Mouse (Mus musculus) midbrain, embryonic 12.5 days (tissue): ENCODE data around the gene Gars. TPM values are rescaled to one million over a fixed set of nuclear protein-coding genes. Genes with fewer than 3 reads are reported as not detected.
A peak's percentile ranks its signal among the peaks of the same experiment; 100 is the strongest.

ENCODE experiments used
- ATAC-seq: fragments of 200-750 bp; cut with Nextera tagmentation; 2 replicates; pipeline ENCODE4 v1.8.0; 2017; ENCODE audit warnings: low read depth, moderate TSS enrichment, moderate library complexity; ENCODE audit not compliant: low FRiP score
- H3K27ac ChIP-seq: fragments of 300-500 bp; sonication (generic); replicated peaks from 2 replicates; pipeline ENCODE4 v1.5.1; 2016; ENCODE audit warnings: mild to moderate bottlenecking
- H3K27me3 ChIP-seq: fragments of 300-500 bp; sonication (generic); 2 replicates; pipeline ENCODE4 v1.6.1; 2016; ENCODE audit warnings: mild to moderate bottlenecking
- H3K36me3 ChIP-seq: fragments of 300-500 bp; sonication (generic); 2 replicates; pipeline ENCODE4 v1.6.1; 2016
- H3K4me1 ChIP-seq: fragments of 300-500 bp; sonication (generic); 2 replicates; pipeline ENCODE4 v1.6.1; 2016
- H3K4me2 ChIP-seq: fragments of 300-500 bp; sonication (generic); replicated peaks from 2 replicates; pipeline ENCODE4 v1.6.1; 2016; ENCODE audit warnings: mild to moderate bottlenecking, moderate library complexity
- H3K4me3 ChIP-seq: fragments of 300-500 bp; sonication (generic); 2 replicates; pipeline ENCODE4 v1.5.1; 2016; ENCODE audit warnings: mild to moderate bottlenecking
- H3K9ac ChIP-seq: fragments of 300-500 bp; sonication (generic); replicated peaks from 2 replicates; pipeline ENCODE4 v1.6.1; 2016; ENCODE audit warnings: mild to moderate bottlenecking, moderate library complexity
- H3K9me3 ChIP-seq: fragments of 300-500 bp; sonication (generic); 2 replicates; pipeline ENCODE4 v1.6.1; 2016; ENCODE audit warnings: mild to moderate bottlenecking
- WGBS: fragments of 180-500 bp; shearing (Covaris S2); methylation state at CpG from one replicate; pipeline ENCODE4 v1.1.7; 2016; 5-methylcytosine and 5-hydroxymethylcytosine counted together
- polyA plus RNA-seq: library from polyadenylated mRNA; unstranded; fragments of >200 nt; fragmentation: Nextera tagmentation; extraction: Ambion mirVana; gene quantifications from 2 replicates; pipeline ENCODE4 v1.2.1, GENCODE M21; 2016

Gars gene
- polyA plus RNA-seq, 1 experiment from 2014 or later = 207 TPM

DNA sequence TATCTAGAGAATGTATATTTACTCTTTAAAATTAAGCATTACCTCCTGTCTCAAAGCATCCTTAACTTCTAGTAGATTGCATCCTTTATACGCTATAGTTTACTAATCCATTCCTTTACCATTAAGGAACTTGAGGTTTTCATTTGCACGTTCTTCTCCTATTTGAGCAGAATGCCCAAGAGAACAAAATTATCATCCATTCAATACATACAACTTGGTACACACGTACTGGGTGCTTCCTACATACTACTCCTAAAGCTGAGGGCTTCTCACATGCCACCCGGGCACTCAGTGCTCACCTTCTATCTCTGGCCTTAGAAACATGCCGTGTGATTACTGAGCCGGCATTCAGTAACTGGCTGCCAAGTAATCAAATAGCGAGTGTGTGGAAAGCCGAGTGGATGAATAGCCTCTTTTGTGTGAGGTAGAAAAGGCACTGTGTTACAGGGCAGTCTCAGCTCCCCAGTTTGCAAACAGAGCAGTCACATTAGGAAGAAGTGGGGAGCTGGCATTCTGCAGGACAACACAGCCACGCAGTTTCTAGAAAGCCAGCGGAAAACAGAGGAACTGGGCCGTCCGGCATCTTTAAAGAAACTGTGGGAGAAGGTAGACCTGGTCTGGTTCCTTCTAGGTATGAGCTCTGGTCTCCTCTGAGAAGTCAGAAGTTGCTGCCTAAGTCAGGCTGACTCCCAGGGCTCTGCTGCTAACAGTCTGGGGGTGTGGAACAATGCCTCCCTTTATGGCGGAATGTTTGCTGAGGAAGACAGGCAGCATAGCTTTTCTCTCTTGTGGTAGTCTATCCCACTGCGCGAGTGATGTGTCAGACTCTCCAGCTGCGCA, 28.2 kb upstream of the Gars start:
- no peaks in the 10 kb centered on the region for H3K36me3 ChIP-seq
- peak; percentile 80 for ATAC-seq
- WGBS = 18% methylated on average over 16 of the region's 16 CpGs
- H3K4me3 ChIP-seq = peak overlapping the region; percentile 23; the same call in 1 of the 2 replicates
- H3K4me1 ChIP-seq = peaks cover 14% of the 10 kb centered on the region
- H3K27ac ChIP-seq = peak overlapping the region; percentile 82
- H3K27me3 ChIP-seq = peaks cover 12% of the 10 kb centered on the region; the same call in 1 of the 2 replicates
- peak overlapping the region; percentile 51 for H3K4me2 ChIP-seq
- no peaks in the 10 kb centered on the region for H3K9me3 ChIP-seq
- peak overlapping the region; percentile 31; the same call in 1 of the 2 replicates for H3K9ac ChIP-seq

DNA sequence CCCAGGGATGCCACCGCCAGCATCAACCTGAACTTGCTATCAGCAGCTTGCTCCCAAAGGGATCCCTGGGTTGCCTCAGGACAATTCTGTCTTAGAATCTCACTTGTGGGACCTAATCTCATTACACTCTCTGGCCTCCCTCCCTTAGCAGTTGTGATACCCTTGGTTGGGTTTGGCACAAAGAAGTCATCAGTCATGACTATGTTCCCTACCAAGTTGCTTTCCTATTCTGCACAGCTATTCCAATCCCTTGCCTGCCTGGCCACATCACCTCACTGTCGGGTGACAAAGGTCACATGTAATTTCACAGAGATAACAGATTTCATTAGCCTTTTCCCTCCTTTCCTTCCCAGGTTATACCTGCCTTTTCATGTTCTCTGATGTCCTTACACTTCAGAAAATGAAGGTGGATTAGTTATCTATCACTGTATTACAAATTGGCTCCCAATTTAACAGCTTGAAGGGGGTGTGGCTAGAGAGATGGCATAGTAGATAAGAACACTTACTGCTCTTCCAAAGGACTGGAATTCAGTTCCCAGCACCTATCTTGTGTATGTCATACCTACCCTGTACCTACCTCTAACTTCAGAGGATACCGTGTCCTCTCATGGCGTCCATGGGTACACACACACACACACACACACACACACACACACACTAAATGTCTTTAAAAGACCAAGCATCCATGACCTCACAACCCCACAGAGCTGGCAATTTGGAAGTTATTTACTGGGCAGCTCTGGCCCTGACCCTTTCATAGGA, 27.3 kb upstream of the Gars start:
- H3K4me1 ChIP-seq = peaks cover 14% of the 10 kb centered on the region
- peak overlapping the region; percentile 51 for H3K4me2 ChIP-seq
- ATAC-seq = no peak
- peak overlapping the region; percentile 23; the same call in 1 of the 2 replicates for H3K4me3 ChIP-seq
- 80% methylated on average over 3 of the region's 4 CpGs for WGBS
- no peaks in the 10 kb centered on the region for H3K9me3 ChIP-seq
- peaks cover 12% of the 10 kb centered on the region; the same call in 1 of the 2 replicates for H3K27me3 ChIP-seq
- peak overlapping the region; percentile 82 for H3K27ac ChIP-seq
- no peak overlapping the region for H3K9ac ChIP-seq
- no peaks in the 10 kb centered on the region for H3K36me3 ChIP-seq

DNA sequence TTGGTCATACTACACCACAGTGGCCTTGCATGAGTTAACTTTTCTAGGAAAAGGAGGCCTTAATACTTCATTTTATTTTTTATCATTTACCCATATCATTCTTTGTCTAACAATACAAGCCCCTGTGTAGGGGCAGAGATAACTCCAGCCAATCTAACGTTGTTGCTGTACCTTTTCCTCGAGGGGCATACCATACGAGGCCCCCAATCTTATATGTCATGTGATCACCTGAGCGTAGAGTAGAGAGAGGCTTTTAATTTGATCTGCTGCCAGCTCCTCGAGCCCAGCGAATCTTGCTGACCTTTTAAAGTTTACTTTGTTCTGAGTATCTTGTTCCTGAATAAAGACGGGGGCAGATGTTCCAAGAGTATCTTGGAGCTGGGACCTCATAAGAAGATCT, 25.3 kb upstream of the Gars start:
- no peak overlapping the region for H3K4me2 ChIP-seq
- H3K4me3 ChIP-seq = no peak overlapping the region
- H3K9ac ChIP-seq = no peak overlapping the region
- 82% methylated on average over 7 of the region's 7 CpGs for WGBS
- H3K36me3 ChIP-seq = no peaks in the 10 kb centered on the region
- ATAC-seq = no peak
- H3K27ac ChIP-seq = no peak overlapping the region
- H3K27me3 ChIP-seq = peaks cover 14% of the 10 kb centered on the region; the same call in 1 of the 2 replicates
- peaks cover 21% of the 10 kb centered on the region for H3K4me1 ChIP-seq
- no peaks in the 10 kb centered on the region for H3K9me3 ChIP-seq

DNA sequence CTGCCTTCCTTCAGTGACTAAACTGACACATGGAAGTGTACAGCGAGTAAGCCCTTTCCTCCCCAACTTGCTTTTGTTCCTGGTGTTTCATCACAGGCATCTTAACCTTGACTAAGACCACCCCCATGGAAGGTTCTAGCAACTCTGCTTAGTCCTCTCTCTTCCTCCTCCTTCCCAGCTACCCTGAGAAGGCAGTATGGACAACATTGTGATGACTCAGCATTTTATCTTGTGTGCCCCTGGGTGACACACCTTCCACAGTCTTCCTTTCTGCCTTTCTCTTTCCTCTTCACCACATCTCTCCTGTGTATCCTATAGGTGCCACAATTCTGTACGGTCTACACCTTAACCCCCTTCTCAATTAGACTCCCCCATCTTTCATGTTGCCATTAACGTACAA, 23.6 kb upstream of the Gars start:
- no peak overlapping the region for H3K4me3 ChIP-seq
- no peak overlapping the region for H3K9ac ChIP-seq
- H3K27me3 ChIP-seq = peaks cover 18% of the 10 kb centered on the region; the same call in 1 of the 2 replicates
- H3K4me1 ChIP-seq = peaks cover 21% of the 10 kb centered on the region
- WGBS = 94% methylated on average over 3 of the region's 3 CpGs
- no peaks in the 10 kb centered on the region for H3K36me3 ChIP-seq
- H3K27ac ChIP-seq = no peak overlapping the region
- no peak for ATAC-seq
- no peaks in the 10 kb centered on the region for H3K9me3 ChIP-seq
- H3K4me2 ChIP-seq = no peak overlapping the region

DNA sequence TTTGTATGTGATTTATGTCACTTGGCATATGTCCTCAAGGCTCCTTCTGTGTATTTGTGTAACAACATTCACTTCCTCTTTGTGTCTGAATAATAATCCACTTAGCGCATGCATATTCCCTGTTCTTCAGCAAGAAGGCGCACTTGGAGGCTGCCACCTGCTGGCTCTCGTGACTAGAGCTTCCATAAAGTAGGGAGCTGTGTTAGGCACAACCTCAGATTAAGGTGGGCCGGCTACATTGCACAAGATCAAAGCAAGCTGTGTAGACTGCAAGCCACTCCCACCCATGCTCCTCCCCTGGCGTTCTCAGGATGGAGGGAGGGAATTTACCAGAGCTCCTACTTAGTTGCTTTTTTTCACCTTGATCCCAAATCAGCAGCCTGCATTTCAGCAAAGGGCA, 21.6 kb upstream of the Gars start:
- H3K9me3 ChIP-seq = no peaks in the 10 kb centered on the region
- H3K36me3 ChIP-seq = no peaks in the 10 kb centered on the region
- H3K27ac ChIP-seq = no peak overlapping the region
- H3K4me2 ChIP-seq = no peak overlapping the region
- ATAC-seq = peak; percentile 23; the same call in 1 of the 2 replicates
- 0 out of 2 replicates have a peak, but pooled peaks cover 7% of the 10 kb centered on the region for H3K4me1 ChIP-seq
- H3K27me3 ChIP-seq = 0 out of 2 replicates have a peak, but pooled peaks cover 13% of the 10 kb centered on the region
- H3K9ac ChIP-seq = no peak overlapping the region
- H3K4me3 ChIP-seq = no peak overlapping the region
- 23% methylated on average over 5 of the region's 5 CpGs for WGBS

DNA sequence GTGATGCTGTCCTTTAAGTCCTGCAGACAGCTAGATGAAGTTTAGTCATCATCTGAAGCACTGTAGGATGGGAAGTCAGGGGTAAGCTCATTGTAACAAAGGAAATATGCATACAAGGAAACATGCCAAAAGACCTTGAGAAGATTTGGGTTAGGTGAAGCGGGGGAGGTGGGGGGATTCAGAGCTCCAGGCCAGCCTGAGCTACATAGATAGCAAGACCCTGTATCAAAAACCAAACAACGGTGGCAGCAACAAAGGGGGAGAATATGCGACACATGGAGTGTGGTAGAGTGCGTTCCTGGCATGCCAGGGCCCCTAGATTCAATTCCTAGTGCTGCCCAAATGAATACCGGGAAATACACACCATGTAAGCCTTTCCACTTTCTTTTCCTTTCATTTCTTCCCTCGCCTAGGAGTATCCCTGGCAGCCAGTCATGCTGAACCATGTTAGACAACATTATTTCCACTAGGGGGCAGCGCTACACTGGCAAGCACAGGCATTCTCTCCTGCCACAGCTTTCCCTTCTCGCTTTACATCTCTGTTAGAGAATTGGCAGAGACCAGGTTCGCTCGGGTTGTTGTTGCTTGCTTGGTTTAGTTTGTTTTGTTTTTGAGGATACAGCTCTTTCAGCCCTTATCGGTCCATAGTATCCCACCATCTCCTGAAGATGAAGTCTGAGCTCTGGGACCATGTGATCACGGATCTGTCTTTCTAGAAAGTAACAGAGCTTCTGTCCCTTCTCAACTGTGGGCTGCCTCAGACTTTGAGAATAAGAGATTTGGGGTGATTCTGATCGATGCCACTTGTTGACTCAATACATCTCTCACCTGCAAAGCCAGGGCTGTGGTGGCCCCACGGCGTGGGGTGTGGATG, 20.9 kb upstream of the Gars start:
- Histone ChIP-seq H3K27me3 (0 out of 2 replicates have a peak, but pooled peaks cover 13% of the 10 kb centered on the region), H3K4me3 (no peak overlapping the region), H3K9me3 (no peaks in the 10 kb centered on the region), H3K9ac (no peak overlapping the region), H3K4me2 (no peak overlapping the region), H3K4me1 (0 out of 2 replicates have a peak, but pooled peaks cover 7% of the 10 kb centered on the region), H3K27ac (no peak overlapping the region), H3K36me3 (no peaks in the 10 kb centered on the region)
- WGBS = 30% methylated on average over 15 of the region's 15 CpGs
- ATAC-seq = peak; percentile 44; the same call in 1 of the 2 replicates

DNA sequence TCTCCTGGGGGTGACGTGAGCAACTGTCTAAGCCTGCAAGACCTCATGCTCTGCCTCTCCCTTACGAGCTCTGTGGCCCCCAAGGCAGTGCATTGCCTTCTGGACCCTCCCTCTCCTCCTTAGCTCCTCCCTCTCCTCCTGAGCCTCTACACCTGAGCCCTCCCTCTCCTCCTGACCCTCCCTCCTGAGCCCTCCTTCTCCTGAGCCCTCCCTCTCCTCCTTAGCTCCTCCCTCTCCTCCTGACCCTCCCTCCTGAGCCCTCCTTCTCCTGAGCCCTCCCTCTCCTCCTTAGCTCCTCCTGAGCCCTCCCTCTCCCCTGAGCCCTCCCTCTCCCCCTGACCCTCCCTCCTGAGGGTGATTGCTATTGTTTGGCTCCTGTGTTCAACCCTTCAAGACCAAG, 19.4 kb upstream of the Gars start:
- 78% methylated on average over 2 of the region's 2 CpGs for WGBS
- no peak for ATAC-seq

DNA sequence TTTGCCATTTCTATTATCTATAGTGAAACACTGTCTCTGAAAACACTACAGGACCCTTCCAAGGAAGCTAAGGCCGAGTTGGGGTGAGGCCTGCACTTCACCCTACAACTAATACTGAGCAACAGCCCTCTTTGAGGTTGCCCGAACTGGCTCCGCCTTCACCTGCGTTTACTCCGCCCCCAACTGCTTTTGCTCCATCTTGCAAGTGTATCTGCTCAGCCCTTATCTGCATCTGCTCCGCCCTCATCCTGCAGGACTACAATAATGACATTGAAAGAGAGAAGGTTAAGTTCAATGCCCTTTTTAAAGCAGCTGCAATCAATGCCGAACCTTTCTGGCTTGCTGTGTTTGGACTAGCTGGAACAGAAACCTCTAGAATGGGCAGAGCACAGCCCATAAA, 16.0 kb upstream of the Gars start:
- Histone ChIP-seq H3K9ac (no peak overlapping the region), H3K9me3 (no peaks in the 10 kb centered on the region), H3K27me3 (0 out of 2 replicates have a peak, but pooled peaks cover 13% of the 10 kb centered on the region), H3K36me3 (no peaks in the 10 kb centered on the region), H3K4me2 (no peak overlapping the region), H3K4me1 (0 out of 2 replicates have a peak, but pooled peaks cover 1% of the 10 kb centered on the region), H3K4me3 (no peak overlapping the region), H3K27ac (no peak overlapping the region)
- ATAC-seq = no peak
- WGBS = 88% methylated on average over 7 of the region's 7 CpGs

More for the DNA sequence above, 19.4 kb upstream of the Gars start:
- no peak overlapping the region for H3K4me2 ChIP-seq
- H3K27ac ChIP-seq = no peak overlapping the region
- H3K36me3 ChIP-seq = no peaks in the 10 kb centered on the region
- H3K27me3 ChIP-seq = 0 out of 2 replicates have a peak, but pooled peaks cover 13% of the 10 kb centered on the region
- no peak overlapping the region for H3K9ac ChIP-seq
- H3K4me1 ChIP-seq = 0 out of 2 replicates have a peak, but pooled peaks cover 7% of the 10 kb centered on the region
- no peak overlapping the region for H3K4me3 ChIP-seq
- no peaks in the 10 kb centered on the region for H3K9me3 ChIP-seq

DNA sequence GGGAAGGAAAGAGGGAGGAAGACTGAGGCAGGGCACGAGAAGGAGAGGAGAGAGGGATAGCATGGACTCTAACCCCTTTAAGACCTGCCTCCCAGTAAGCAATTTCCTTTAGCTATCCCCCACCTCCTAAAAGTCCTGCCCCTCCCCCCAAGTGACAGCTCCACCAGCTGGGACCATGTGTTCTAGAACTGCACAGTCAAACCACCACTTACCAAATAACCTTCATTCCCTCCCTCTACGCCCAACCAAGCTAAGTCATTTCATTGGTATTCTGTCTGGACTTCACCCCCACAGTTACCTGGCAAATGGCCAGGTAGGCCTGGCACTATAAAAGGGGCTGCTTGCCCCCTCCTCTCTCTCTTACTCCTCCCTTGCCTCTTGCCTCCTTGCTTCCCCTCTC, 10.2 kb upstream of the Gars start:
- H3K27me3 ChIP-seq = no peaks in the 10 kb centered on the region
- ATAC-seq = no peak
- WGBS = 89% methylated on average over 2 of the region's 2 CpGs
- H3K9ac ChIP-seq = no peak overlapping the region
- H3K36me3 ChIP-seq = no peaks in the 10 kb centered on the region
- H3K4me2 ChIP-seq = no peak overlapping the region
- H3K9me3 ChIP-seq = no peaks in the 10 kb centered on the region
- no peaks in the 10 kb centered on the region for H3K4me1 ChIP-seq
- H3K27ac ChIP-seq = no peak overlapping the region
- H3K4me3 ChIP-seq = no peak overlapping the region

DNA sequence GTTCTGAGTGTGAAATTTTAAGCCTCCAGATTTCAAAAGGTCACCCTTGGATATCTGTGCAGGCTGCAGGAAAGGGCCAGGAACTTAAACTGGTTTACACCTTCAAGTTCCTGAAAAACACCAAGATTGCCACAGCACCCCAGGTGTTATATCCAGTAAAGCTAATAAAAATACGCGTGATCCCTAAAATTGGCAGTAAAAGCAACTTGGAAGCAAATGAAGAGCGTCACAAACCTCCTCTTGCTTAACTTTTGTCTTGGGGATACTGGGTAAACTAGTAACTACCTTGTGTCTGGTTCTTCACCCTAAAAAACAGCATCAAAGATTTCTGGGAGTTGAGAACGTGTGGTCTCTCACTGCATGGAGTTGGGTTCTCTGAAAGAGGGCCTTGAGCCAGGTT, 1.1 kb upstream of the Gars start:
- Histone ChIP-seq H3K36me3 (no peaks in the 10 kb centered on the region), H3K4me3 (no peak overlapping the region), H3K4me2 (no peak overlapping the region), H3K9me3 (no peaks in the 10 kb centered on the region), H3K27ac (no peak overlapping the region), H3K27me3 (no peaks in the 10 kb centered on the region), H3K4me1 (peaks cover 19% of the 10 kb centered on the region), H3K9ac (no peak overlapping the region)
- no peak for ATAC-seq
- 90% methylated on average over 4 of the region's 4 CpGs for WGBS
